Mouse (Mus musculus) heart, embryonic 12.5 days (tissue): ENCODE measurements at regions not wholly inside any gene's neighbourhood (a gene's known extent, or its start where the extent isn't known, plus 50 kb on each side); places are given as distances from the start of the nearest gene placed in this dataset.

Experiments used
- ATAC-seq: fragments of 200-750 bp; cut with Nextera tagmentation; 2 replicates; pipeline ENCODE4 v1.8.0; 2017; ENCODE audit warnings: moderate TSS enrichment, moderate library complexity; ENCODE audit not compliant: insufficient number of reproducible peaks, low FRiP score
- H3K27ac ChIP-seq: fragments of 300-500 bp; sonication (generic); 2 replicates; pipeline ENCODE4 v1.5.1; 2016; ENCODE audit warnings: mild to moderate bottlenecking, moderate library complexity; ENCODE audit not compliant: poor library complexity, severe bottlenecking
- H3K27me3 ChIP-seq: fragments of 300-500 bp; sonication (generic); replicated peaks from 2 replicates; pipeline ENCODE4 v1.6.1; 2016; ENCODE audit warnings: mild to moderate bottlenecking, moderate library complexity
- H3K36me3 ChIP-seq: fragments of 300-500 bp; sonication (generic); 2 replicates; pipeline ENCODE4 v1.6.1; 2016; ENCODE audit warnings: mild to moderate bottlenecking, moderate library complexity
- H3K4me1 ChIP-seq: fragments of 300-500 bp; sonication (generic); replicated peaks from 2 replicates; pipeline ENCODE4 v1.6.1; 2016; ENCODE audit warnings: mild to moderate bottlenecking
- H3K4me2 ChIP-seq: fragments of 300-500 bp; sonication (generic); 2 replicates; pipeline ENCODE4 v1.6.1; 2016; ENCODE audit warnings: mild to moderate bottlenecking, moderate library complexity
- H3K4me3 ChIP-seq: fragments of 300-500 bp; sonication (generic); 2 replicates; pipeline ENCODE4 v1.5.1; 2016; ENCODE audit warnings: mild to moderate bottlenecking
- H3K9ac ChIP-seq: fragments of 300-500 bp; sonication (generic); 2 replicates; pipeline ENCODE4 v1.6.1; 2016; ENCODE audit warnings: mild to moderate bottlenecking, moderate library complexity
- H3K9me3 ChIP-seq: fragments of 300-500 bp; sonication (generic); replicated peaks from 2 replicates; pipeline ENCODE4 v1.6.1; 2016; ENCODE audit warnings: mild to moderate bottlenecking, moderate library complexity
- WGBS: fragments of 180-500 bp; shearing (Covaris S2); methylation state at CpG from one replicate; pipeline ENCODE4 v1.1.7; 2016; 5-methylcytosine and 5-hydroxymethylcytosine counted together

DNA sequence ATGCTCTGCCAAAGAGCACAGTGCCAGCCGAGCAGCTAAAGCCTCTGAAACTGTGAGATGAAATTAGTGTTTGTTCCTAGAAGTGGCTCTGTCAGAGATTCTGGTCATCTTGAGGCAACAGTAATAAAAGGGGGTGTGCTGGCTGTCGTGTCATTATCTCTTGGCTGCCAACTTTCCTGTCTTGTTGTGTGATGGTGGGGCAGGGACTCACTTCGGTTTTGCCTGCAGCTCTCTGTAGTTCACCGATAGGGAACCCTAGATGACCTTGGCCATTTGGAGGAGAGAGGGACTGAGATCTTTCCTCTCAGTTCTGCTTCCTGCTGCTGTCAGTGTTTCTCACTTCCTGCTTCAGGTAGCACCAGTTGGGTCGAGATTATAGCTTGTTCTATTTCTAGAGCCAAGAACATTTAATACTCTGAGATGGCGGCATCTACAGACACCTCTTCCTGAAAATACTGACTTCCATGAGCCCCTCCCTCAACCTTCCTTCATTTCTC, 159.8 kb upstream of the Kbtbd8 start:
- 0 out of 2 replicates have a peak, but pooled peaks cover 4% of the 10 kb centered on the region for H3K9me3 ChIP-seq
- WGBS = 55% methylated on average over 6 of the region's 6 CpGs

GRCm38 (mm10) chr6:94954580-94954979, 162.5 kb upstream of the Kbtbd8 start:
- Histone ChIP-seq H3K27me3 (0 out of 2 replicates have a peak, but pooled peaks cover 4% of the 10 kb centered on the region), H3K9ac (no peak overlapping the region), H3K4me1 (no peaks in the 10 kb centered on the region; the same call in 1 of the 2 replicates), H3K27ac (no peak overlapping the region), H3K9me3 (0 out of 2 replicates have a peak, but pooled peaks cover 4% of the 10 kb centered on the region), H3K36me3 (no peaks in the 10 kb centered on the region), H3K4me2 (no peak overlapping the region), H3K4me3 (no peak overlapping the region)
- no peak for ATAC-seq
- 55% methylated on average over 2 of the region's 2 CpGs for WGBS

More for the DNA sequence above, 159.8 kb upstream of the Kbtbd8 start:
- Histone ChIP-seq H3K4me3 (no peak overlapping the region), H3K4me1 (peaks cover 1% of the 10 kb centered on the region), H3K9ac (no peak overlapping the region), H3K27me3 (0 out of 2 replicates have a peak, but pooled peaks cover 4% of the 10 kb centered on the region), H3K36me3 (no peaks in the 10 kb centered on the region), H3K4me2 (no peak overlapping the region), H3K27ac (no peak overlapping the region)
- ATAC-seq = no peak

GRCm38 (mm10) chr6:94953658-94954057, 163.4 kb upstream of the Kbtbd8 start:
- H3K27ac ChIP-seq = no peak overlapping the region
- 0 out of 2 replicates have a peak, but pooled peaks cover 4% of the 10 kb centered on the region for H3K9me3 ChIP-seq
- 79% methylated on average over 4 of the region's 4 CpGs for WGBS
- H3K4me2 ChIP-seq = no peak overlapping the region
- ATAC-seq = no peak
- H3K27me3 ChIP-seq = 0 out of 2 replicates have a peak, but pooled peaks cover 4% of the 10 kb centered on the region
- no peak overlapping the region for H3K9ac ChIP-seq
- H3K4me3 ChIP-seq = no peak overlapping the region
- no peaks in the 10 kb centered on the region for H3K36me3 ChIP-seq
- no peaks in the 10 kb centered on the region; the same call in 1 of the 2 replicates for H3K4me1 ChIP-seq

DNA sequence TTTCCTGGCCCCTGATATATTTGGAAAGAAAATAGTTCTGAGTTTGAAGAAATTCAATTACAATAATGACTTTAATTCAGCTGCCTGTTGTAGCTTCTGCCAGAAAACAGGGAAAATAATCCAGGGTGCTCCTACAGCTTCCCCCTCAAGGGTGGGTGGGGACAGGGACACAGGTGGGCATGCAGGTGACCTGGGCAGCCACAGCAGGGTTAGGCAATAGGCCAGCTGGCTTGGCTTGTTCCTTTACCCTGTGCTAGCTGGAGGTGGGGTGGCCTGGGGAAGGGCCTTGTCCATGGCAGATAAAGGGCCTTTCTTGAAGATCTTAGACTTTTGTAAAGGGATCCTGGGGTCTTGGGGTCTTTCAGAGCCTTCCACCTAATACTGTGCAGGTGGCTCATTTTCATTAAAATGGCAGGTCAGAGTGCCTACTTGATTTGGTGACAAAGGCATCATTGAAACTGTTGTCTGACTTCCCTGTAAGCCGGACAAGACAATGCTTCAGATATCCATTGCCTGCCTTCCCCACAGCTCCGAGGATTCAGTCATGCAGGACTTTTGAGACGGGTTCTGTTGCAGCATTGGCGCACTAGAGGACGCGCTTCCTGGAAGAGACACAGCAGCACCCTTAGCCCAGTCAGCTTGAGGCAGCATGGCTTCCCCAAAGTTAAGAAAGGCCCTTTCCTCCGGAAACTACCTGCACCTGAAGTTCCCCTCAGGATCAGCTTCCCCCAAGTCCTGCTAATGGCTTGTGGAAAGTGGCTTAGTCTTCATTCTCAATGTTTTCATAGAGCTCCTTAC, 164.9 kb upstream of the Kbtbd8 start:
- ATAC-seq = no peak
- Histone ChIP-seq H3K4me3 (no peak overlapping the region), H3K4me2 (no peak overlapping the region), H3K4me1 (no peaks in the 10 kb centered on the region; the same call in 1 of the 2 replicates), H3K27ac (no peak overlapping the region), H3K9ac (no peak overlapping the region), H3K36me3 (no peaks in the 10 kb centered on the region), H3K27me3 (no peaks in the 10 kb centered on the region), H3K9me3 (0 out of 2 replicates have a peak, but pooled peaks cover 4% of the 10 kb centered on the region)
- 85% methylated on average over 7 of the region's 7 CpGs for WGBS

GRCm38 (mm10) chr6:94950944-94951343, 166.1 kb upstream of the Kbtbd8 start:
- H3K27me3 ChIP-seq = no peaks in the 10 kb centered on the region
- no peak overlapping the region for H3K9ac ChIP-seq
- no peak overlapping the region for H3K4me3 ChIP-seq
- H3K27ac ChIP-seq = no peak overlapping the region
- no peaks in the 10 kb centered on the region; the same call in 1 of the 2 replicates for H3K4me1 ChIP-seq
- no peak for ATAC-seq
- H3K9me3 ChIP-seq = 0 out of 2 replicates have a peak, but pooled peaks cover 4% of the 10 kb centered on the region
- H3K36me3 ChIP-seq = no peaks in the 10 kb centered on the region
- no peak overlapping the region for H3K4me2 ChIP-seq
- WGBS = 74% methylated on average over 5 of the region's 5 CpGs

- no peak overlapping the region for H3K4me2 ChIP-seq
- H3K4me3 ChIP-seq = no peak overlapping the region
- ATAC-seq = no peak
- no peaks in the 10 kb centered on the region for H3K36me3 ChIP-seq
- 67% methylated on average over 2 of the region's 2 CpGs for WGBS
- H3K4me1 ChIP-seq = no peaks in the 10 kb centered on the region; the same call in 1 of the 2 replicates
- H3K27ac ChIP-seq = no peak overlapping the region
- H3K27me3 ChIP-seq = no peaks in the 10 kb centered on the region
- 0 out of 2 replicates have a peak, but pooled peaks cover 4% of the 10 kb centered on the region for H3K9me3 ChIP-seq
- no peak overlapping the region for H3K9ac ChIP-seq
Measured at GRCm38 (mm10) chr6:94950319-94950718, 166.7 kb upstream of the Kbtbd8 start.

DNA sequence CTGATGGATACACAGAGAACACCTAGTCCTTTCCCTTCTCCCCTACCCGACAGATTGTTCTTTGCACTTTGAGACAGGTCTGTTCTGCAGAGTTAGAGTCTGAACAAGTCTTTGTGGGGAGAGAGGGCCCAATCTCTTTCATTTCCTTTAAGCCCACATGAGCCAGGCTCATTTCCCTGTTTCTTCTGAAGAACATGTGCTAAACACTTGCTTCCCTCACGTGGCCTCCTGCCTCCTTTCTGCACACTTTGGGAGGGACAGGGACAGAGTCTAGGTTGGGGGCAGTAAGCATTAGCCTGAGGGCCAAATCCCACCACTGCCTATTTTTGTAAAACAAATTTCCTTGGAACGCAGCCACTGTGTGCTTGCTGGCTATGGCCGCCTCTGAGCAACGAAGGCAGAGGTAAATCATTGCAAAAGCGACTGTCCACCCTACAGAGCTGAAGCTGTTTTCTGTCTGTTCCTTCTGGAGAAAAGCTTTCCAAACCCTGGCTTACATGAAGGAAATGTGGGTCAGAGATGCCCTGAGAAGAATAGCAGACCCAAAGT, 170.6 kb upstream of the Kbtbd8 start:
- Histone ChIP-seq H3K9ac (no peak overlapping the region), H3K27me3 (no peaks in the 10 kb centered on the region), H3K4me3 (no peak overlapping the region), H3K4me2 (no peak overlapping the region), H3K9me3 (no peaks in the 10 kb centered on the region), H3K4me1 (no peaks in the 10 kb centered on the region), H3K36me3 (no peaks in the 10 kb centered on the region), H3K27ac (no peak overlapping the region)
- ATAC-seq = no peak
- WGBS = 82% methylated on average over 6 of the region's 6 CpGs

DNA sequence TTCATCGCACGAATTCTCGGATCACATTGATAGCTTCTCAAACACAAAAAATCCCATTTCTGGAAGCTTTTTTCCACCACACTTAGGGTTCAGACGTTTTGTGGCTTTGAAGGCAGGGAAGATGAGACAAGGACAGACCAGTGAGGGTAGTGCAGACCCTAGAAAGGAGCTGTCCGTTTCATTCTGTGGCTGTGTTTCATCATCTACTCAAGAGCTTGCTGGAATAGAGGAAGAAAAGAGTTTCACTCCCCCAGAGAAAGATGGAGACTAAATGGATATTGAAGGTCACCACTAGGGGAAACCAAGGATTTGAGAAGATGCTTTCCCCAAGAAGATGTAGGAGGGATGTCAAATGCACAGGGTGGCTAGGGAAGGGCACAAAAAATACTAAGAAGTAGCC, 171.3 kb upstream of the Kbtbd8 start:
- no peak for ATAC-seq
- Histone ChIP-seq H3K27ac (no peak overlapping the region), H3K36me3 (no peaks in the 10 kb centered on the region), H3K9me3 (no peaks in the 10 kb centered on the region), H3K4me1 (no peaks in the 10 kb centered on the region), H3K4me2 (no peak overlapping the region), H3K9ac (no peak overlapping the region), H3K4me3 (no peak overlapping the region), H3K27me3 (no peaks in the 10 kb centered on the region)
- 73% methylated on average over 5 of the region's 5 CpGs for WGBS

- Histone ChIP-seq H3K27ac (no peak overlapping the region), H3K9me3 (no peaks in the 10 kb centered on the region)
- WGBS = 69% methylated on average over 4 of the region's 4 CpGs
Measured at GRCm38 (mm10) chr6:94944196-94944595, 172.8 kb upstream of the Kbtbd8 start.

GRCm38 (mm10) chr6:94938949-94939348, 178.1 kb upstream of the Kbtbd8 start:
- Histone ChIP-seq H3K36me3 (no peaks in the 10 kb centered on the region), H3K4me3 (no peak overlapping the region), H3K4me2 (no peak overlapping the region), H3K9me3 (no peaks in the 10 kb centered on the region), H3K27me3 (no peaks in the 10 kb centered on the region), H3K9ac (no peak overlapping the region), H3K4me1 (peaks cover 4% of the 10 kb centered on the region; the same call in 1 of the 2 replicates), H3K27ac (no peak overlapping the region)
- 83% methylated on average over 2 of the region's 2 CpGs for WGBS
- ATAC-seq = no peak

More at GRCm38 (mm10) chr6:94944196-94944595, 172.8 kb upstream of the Kbtbd8 start:
- no peaks in the 10 kb centered on the region for H3K36me3 ChIP-seq
- no peak for ATAC-seq
- no peaks in the 10 kb centered on the region for H3K4me1 ChIP-seq
- no peak overlapping the region for H3K9ac ChIP-seq
- no peaks in the 10 kb centered on the region for H3K27me3 ChIP-seq
- no peak overlapping the region for H3K4me2 ChIP-seq
- H3K4me3 ChIP-seq = no peak overlapping the region

- Histone ChIP-seq H3K4me2 (no peak overlapping the region), H3K9ac (no peak overlapping the region), H3K9me3 (no peaks in the 10 kb centered on the region), H3K4me3 (no peak overlapping the region), H3K36me3 (no peaks in the 10 kb centered on the region), H3K27ac (no peak overlapping the region), H3K27me3 (no peaks in the 10 kb centered on the region), H3K4me1 (peaks cover 4% of the 10 kb centered on the region; the same call in 1 of the 2 replicates)
- 41% methylated on average over 5 of the region's 5 CpGs for WGBS
- no peak for ATAC-seq
Measured at GRCm38 (mm10) chr6:94936206-94936605, 180.8 kb upstream of the Kbtbd8 start.
